Mouse (Mus musculus) midbrain, embryonic 14.5 days (tissue): ENCODE measurements at regions not wholly inside any gene's neighbourhood (a gene's known extent, or its start where the extent isn't known, plus 50 kb on each side); places are given as distances from the start of the nearest gene placed in this dataset.

Experiments used
- ATAC-seq: fragments of 200-750 bp; cut with Nextera tagmentation; 2 replicates; pipeline ENCODE4 v1.8.0; 2017; ENCODE audit warnings: moderate number of reproducible peaks, moderate library complexity; ENCODE audit not compliant: low FRiP score, low TSS enrichment
- DNase-seq: peaks from one replicate; pipeline ENCODE4 v3.0.0-alpha.2; 2015
- H3K27ac ChIP-seq: fragments of 300-500 bp; sonication (generic); replicated peaks from 2 replicates; pipeline ENCODE4 v1.5.1; 2014; ENCODE audit warnings: mild to moderate bottlenecking, low read depth, low read length, moderate library complexity
- H3K27me3 ChIP-seq: fragments of 300-500 bp; sonication (generic); 2 replicates; pipeline ENCODE4 v1.6.1; 2014; ENCODE audit warnings: low read length, control low read depth, mixed read lengths; ENCODE audit not compliant: control insufficient read depth, insufficient read depth
- H3K36me3 ChIP-seq: fragments of 300-500 bp; sonication (generic); 2 replicates; pipeline ENCODE4 v1.6.1; 2014; ENCODE audit warnings: low read length, control low read depth; ENCODE audit not compliant: control insufficient read depth, insufficient read depth
- H3K4me1 ChIP-seq: fragments of 300-500 bp; sonication (generic); 2 replicates; pipeline ENCODE4 v1.6.1; 2014; ENCODE audit warnings: mild to moderate bottlenecking, antibody characterized with exemption, low read length, control low read depth; ENCODE audit not compliant: control insufficient read depth, insufficient read depth
- H3K4me2 ChIP-seq: fragments of 300-500 bp; sonication (generic); 2 replicates; pipeline ENCODE4 v1.6.1; 2014; ENCODE audit warnings: mild to moderate bottlenecking, low read length, moderate library complexity
- H3K4me3 ChIP-seq: fragments of 300-500 bp; sonication (generic); replicated peaks from 2 replicates; pipeline ENCODE4 v1.5.1; 2014; ENCODE audit warnings: low read depth, low read length
- H3K9ac ChIP-seq: fragments of 300-500 bp; sonication (generic); replicated peaks from 2 replicates; pipeline ENCODE4 v1.6.1; 2014; ENCODE audit warnings: mild to moderate bottlenecking, low read length, moderate library complexity
- H3K9me3 ChIP-seq: fragments of 300-500 bp; sonication (generic); 2 replicates; pipeline ENCODE4 v1.6.1; 2016; ENCODE audit warnings: low read length, control low read depth, mixed read lengths; ENCODE audit not compliant: control insufficient read depth
- WGBS: fragments of 180-500 bp; shearing (Covaris S2); extraction: QIAGEN DNeasy Blood & Tissue Kit; methylation state at CpG from one replicate; pipeline ENCODE4 v1.1.7; 2014; 5-methylcytosine and 5-hydroxymethylcytosine counted together

DNA sequence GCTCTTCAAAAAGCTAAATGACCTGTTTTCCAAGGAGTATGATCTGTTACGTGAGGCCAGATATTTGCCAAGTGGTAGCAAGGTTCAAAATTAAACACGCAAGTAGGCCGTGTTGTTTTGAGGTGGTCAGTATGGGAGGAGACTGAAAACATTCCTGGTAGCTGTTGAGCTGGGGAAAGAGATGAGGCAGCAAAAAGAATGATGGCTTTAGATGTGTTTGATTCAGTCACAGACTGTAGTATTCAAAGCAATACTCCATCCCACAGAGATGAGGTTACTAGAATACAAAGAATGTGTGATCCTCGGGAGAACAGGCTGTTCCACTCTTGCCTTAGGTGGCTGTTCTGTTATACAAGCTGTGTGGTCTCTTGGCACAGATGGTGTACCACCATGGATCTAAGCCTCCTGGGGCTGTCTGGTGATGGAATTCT is 742.7 kb upstream of the Zeb2 start:
- Histone ChIP-seq H3K4me2 (no peak overlapping the region), H3K9ac (no peak overlapping the region), H3K36me3 (no peaks in the 10 kb centered on the region), H3K9me3 (no peaks in the 10 kb centered on the region), H3K27ac (no peak overlapping the region), H3K27me3 (no peaks in the 10 kb centered on the region), H3K4me1 (no peaks in the 10 kb centered on the region), H3K4me3 (no peak overlapping the region)
- 85% methylated on average over 4 of the region's 4 CpGs for WGBS
- ATAC-seq, result no peak
- DNase-seq, result no peak

DNA sequence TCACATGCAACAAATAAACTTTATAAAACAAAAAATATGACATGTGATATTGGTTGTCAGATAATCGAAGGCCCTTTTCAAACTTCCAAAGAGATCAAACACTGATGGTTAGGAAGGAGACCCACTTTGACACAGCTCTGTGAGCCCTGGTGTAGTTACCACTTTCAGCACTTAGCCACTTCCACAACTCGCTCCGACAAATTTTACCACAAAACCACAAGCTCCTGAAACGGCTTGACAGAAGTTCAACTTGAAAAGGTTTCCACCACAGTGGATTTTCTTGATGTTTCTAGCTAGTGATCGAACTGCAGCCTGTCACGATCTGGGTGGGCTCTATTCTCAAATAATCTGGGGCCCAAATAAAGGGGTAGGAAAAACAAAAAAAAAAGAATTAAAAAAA is 742.2 kb upstream of the Zeb2 start:
- H3K4me3 ChIP-seq, result no peak overlapping the region
- no peak overlapping the region for H3K27ac ChIP-seq
- no peaks in the 10 kb centered on the region for H3K9me3 ChIP-seq
- ATAC-seq (no peak), DNase-seq (no peak)
- H3K36me3 ChIP-seq, result no peaks in the 10 kb centered on the region
- no peak overlapping the region for H3K4me2 ChIP-seq
- 91% methylated on average over 6 of the region's 6 CpGs for WGBS
- H3K4me1 ChIP-seq, result no peaks in the 10 kb centered on the region
- no peaks in the 10 kb centered on the region for H3K27me3 ChIP-seq
- H3K9ac ChIP-seq, result no peak overlapping the region

DNA sequence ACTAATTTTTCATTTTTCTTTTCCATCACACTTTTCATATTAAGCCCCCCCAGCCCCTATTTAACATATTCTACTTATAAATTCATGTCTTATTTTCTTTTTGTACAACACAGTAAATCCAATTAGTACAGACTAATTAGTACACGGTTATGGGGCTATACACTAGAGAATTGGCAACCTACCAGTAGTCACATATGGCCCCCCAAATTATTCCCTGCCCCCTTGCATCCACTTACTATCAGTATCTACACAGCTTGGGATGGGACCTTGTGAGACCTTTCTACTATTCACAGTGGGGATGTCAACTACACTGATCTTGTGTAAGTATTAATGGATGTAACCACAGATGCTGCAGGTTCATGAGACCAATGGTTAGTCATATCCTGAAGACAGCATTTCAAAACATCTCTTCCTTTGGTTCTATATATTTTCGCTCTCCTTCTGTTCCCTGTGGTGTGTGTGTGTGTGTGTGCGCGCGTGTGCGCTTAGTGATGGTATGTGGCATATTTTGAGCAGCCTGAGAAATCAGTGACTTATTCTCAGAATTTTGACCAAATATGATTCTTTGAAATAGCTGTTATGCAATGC is 732.9 kb upstream of the Zeb2 start:
- 91% methylated on average over 6 of the region's 6 CpGs for whole genome bisulfite sequencing
- H3K9me3 ChIP-seq, result no peaks in the 10 kb centered on the region
- H3K4me2 ChIP-seq, result no peak overlapping the region
- H3K4me3 ChIP-seq, result no peak overlapping the region
- DNase-seq, result no peak
- no peaks in the 10 kb centered on the region for H3K36me3 ChIP-seq
- H3K27me3 ChIP-seq, result no peaks in the 10 kb centered on the region
- no peak overlapping the region for H3K9ac ChIP-seq
- H3K4me1 ChIP-seq, result no peaks in the 10 kb centered on the region
- no peak for ATAC-seq
- no peak overlapping the region for H3K27ac ChIP-seq

DNA sequence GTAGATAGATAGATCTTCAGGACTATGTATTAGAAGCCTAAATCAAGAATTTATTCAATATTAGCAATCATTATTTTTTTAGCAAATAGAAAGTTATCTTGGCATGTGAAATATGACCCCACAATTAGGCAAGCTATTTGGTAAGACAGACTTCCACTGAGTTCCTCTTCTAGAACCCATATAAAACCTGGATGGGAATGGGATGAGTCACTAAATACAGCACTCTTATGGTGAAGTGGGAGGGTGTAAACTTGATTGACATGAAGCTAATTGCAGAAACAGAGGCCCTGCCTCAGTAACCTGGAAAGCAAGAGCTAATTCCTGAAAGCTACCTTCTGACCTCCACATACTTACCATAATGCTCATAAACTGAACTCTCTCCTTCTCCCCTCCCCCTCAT is 723.2 kb upstream of the Zeb2 start:
- Histone ChIP-seq H3K9ac (no peak overlapping the region), H3K4me2 (no peak overlapping the region), H3K36me3 (no peaks in the 10 kb centered on the region), H3K9me3 (no peaks in the 10 kb centered on the region), H3K4me3 (no peak overlapping the region), H3K4me1 (no peaks in the 10 kb centered on the region; the same call in 1 of the 2 replicates), H3K27ac (no peak overlapping the region), H3K27me3 (no peaks in the 10 kb centered on the region)
- no peak for ATAC-seq
- no peak for DNase-seq

DNA sequence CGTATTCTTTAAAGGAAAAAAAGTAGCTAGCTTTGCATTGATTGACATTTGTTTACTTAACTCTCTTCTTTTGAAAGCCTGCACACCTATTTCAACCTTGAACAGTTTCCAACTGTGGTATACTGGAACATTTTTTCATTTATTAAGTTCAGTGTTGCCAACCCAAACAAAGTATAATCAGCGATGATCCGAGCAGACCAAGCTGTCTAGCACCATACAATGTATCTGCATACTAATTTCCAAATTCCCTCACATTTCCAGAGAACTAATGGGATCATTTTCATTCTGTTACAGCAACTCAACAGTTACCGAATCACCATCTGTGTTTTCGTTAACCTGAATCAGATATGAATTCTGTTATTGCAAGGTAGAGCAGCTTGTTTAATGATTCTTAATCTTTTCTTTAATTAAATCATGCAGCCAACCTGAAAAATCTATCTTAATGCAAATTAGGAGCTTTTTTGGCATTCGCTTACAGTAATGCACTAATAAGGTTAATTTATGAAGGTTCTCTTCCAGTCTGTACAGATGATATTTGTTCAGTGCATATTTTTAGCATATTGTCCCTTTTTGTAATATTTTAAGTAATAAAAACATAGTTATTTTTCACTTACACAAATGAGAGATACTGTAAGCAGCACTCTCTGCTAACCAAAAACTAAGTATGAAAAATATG is 719.5 kb upstream of the Zeb2 start:
- Histone ChIP-seq H3K9ac (no peak overlapping the region), H3K4me3 (no peak overlapping the region), H3K27me3 (no peaks in the 10 kb centered on the region), H3K36me3 (no peaks in the 10 kb centered on the region), H3K4me2 (no peak overlapping the region), H3K9me3 (no peaks in the 10 kb centered on the region), H3K27ac (no peak overlapping the region), H3K4me1 (no peaks in the 10 kb centered on the region; the same call in 1 of the 2 replicates)
- WGBS, result 79% methylated on average over 6 of the region's 6 CpGs
- no peak for DNase-seq
- ATAC-seq, result no peak

DNA sequence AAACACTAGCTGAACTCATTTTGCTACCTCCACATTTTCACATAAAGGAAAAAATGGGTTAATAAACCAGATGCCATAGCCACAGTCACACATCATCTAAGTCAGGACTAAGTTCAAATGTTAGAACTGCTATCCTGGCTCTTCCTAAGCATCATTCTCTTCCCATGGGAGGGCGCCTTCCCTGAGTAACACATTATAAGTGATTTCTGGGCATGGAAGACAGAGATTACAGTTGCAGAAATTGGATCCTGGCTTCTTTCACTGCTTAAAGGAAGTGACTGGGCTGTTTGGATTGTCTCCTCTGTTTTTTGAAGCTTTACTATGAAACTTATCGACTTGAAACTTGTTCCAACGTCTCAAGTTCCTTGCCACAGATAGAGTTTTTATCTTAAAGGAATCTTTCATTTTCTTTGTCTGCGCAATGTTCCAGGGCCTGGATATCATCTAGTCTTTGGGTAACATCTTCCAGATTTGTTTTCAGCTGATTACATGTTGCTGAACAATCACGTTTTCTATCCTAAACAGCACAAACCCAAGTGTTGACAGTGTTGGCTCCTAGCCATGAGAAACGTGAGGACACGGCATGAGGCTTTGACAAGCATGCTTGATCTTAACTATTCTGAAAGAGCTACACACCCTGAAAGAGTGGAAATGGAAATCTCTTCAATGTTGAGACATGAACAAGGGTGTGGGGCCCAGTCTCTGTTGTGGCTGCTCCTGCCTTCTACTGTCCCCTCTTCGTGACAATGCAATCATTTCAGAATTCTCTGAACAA is 700.9 kb upstream of the Zeb2 start:
- H3K27me3 ChIP-seq, result no peaks in the 10 kb centered on the region
- ATAC-seq (no peak), DNase-seq (no peak)
- H3K4me1 ChIP-seq, result no peaks in the 10 kb centered on the region
- no peak overlapping the region for H3K4me2 ChIP-seq
- no peak overlapping the region for H3K4me3 ChIP-seq
- H3K9me3 ChIP-seq, result no peaks in the 10 kb centered on the region
- no peaks in the 10 kb centered on the region for H3K36me3 ChIP-seq
- 84% methylated on average over 8 of the region's 8 CpGs for WGBS
- no peak overlapping the region for H3K27ac ChIP-seq
- H3K9ac ChIP-seq, result no peak overlapping the region

DNA sequence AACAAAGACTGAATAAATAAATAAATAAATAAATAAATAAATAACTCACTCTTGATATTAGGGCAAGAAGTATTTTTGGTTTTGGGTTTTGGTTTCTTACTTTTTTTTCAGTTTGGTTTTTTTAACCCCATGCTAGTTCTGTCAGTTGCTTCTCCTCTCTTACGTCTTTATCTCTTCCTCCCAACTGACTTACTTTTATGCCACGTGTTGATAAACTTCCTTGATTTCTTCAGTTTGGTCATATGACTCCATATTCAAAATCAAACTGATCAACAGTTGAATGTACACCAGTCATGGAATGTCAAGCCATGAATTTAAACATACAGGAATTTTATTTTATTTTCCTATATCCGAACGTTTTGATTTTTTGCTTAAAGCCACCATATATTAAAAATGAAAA is 697.5 kb upstream of the Zeb2 start:
- DNase-seq, result no peak
- no peaks in the 10 kb centered on the region for H3K27me3 ChIP-seq
- WGBS, result 96% methylated on average over 4 of the region's 4 CpGs
- H3K36me3 ChIP-seq, result no peaks in the 10 kb centered on the region
- ATAC-seq, result no peak
- no peaks in the 10 kb centered on the region for H3K4me1 ChIP-seq
- H3K4me2 ChIP-seq, result no peak overlapping the region
- H3K4me3 ChIP-seq, result no peak overlapping the region
- H3K9ac ChIP-seq, result no peak overlapping the region
- H3K27ac ChIP-seq, result no peak overlapping the region
- H3K9me3 ChIP-seq, result no peaks in the 10 kb centered on the region

DNA sequence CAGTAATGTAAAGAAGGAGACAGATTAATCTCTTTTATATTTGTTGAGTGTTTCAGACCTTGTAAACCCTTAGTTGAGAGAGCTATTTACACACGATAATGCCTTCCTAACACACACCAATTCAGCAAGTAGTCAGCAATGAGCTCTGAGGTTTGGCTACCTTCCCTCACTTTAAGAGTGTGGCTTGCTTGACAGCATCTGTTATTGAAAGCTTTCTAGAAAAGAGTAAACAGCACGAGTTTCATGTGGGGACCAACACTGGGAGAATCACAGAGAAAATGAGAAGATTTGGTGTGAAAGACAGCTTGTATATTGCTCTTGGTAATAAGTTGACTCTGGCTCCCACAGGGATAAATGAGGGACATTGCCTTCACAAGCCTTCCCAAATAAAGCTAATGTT is 688.1 kb upstream of the Zeb2 start:
- Histone ChIP-seq H3K9me3 (no peaks in the 10 kb centered on the region), H3K4me1 (no peaks in the 10 kb centered on the region), H3K4me3 (no peak overlapping the region), H3K36me3 (no peaks in the 10 kb centered on the region), H3K27ac (no peak overlapping the region), H3K4me2 (no peak overlapping the region), H3K27me3 (no peaks in the 10 kb centered on the region), H3K9ac (no peak overlapping the region)
- ATAC-seq, result no peak
- 67% methylated on average over 2 of the region's 2 CpGs for WGBS
- no peak for DNase-seq

DNA sequence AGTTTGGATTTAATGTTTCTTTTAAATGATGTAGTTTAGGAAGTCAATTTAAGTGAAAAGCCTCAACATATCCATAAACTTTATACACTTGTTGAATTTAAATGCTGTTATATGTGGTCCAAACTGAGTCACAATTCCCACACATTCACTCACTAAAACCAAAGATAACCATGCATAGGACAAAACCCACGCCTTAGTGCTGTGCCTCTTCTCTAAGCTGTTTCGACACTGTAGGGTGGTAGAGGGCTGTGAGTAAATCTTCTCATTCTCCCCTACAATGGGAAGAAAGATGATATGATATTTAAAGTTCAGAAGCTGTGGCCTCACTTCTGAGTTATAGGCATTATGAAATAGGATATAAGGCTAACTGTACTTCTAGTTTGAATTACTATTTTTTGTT is 682.9 kb upstream of the Zeb2 start:
- Histone ChIP-seq H3K27me3 (no peaks in the 10 kb centered on the region), H3K4me1 (no peaks in the 10 kb centered on the region), H3K9ac (no peak overlapping the region), H3K9me3 (no peaks in the 10 kb centered on the region), H3K27ac (no peak overlapping the region), H3K4me2 (no peak overlapping the region), H3K4me3 (no peak overlapping the region), H3K36me3 (no peaks in the 10 kb centered on the region)
- DNase-seq, result no peak
- 85% methylated on average over 2 of the region's 2 CpGs for WGBS
- ATAC-seq, result no peak
